Comparison of ENCODE assay signal across 20 mouse cellular contexts in genomic region chr17:73074631-73075030, GRCm38 (mm10). TPM values are rescaled to one million over a fixed set of nuclear protein-coding genes. Genes with fewer than 3 reads are reported as not detected.
DNase-seq lines count a peak whose midpoint lies in the region; ATAC-seq and TF ChIP-seq lines count a peak whose summit lies in the region.
"Had no signal": no experiment of that assay in that cellular context is flagged by ENCODE, and none has a peak within 500 bp of the region (broad histone marks: within the 10 kb centered on the region; RNA-seq: fewer than 3 reads in every experiment).

No protein-coding gene starts in this region.

- no peak overlapping the region for H3K4me3 ChIP-seq in kidney, embryonic 15.5 days (replicated peaks)
- no peak overlapping the region for H3K4me3 ChIP-seq in lung, postnatal 0 days (ENCODE audit: low read depth, low read length)
- no peak overlapping the region for H3K4me3 ChIP-seq in lung, adult 2 months (replicated peaks; ENCODE audit: extremely low read depth, low read depth, low read length)
- H3K4me3 ChIP-seq: forebrain, embryonic 12.5 days; heart, embryonic 12.5 days; layer of hippocampus, adult 2 months; midbrain, embryonic 10.5 days had no signal

- no peak overlapping the region for H3K4me2 ChIP-seq in kidney, embryonic 15.5 days
- H3K4me2 ChIP-seq in lung, postnatal 0 days (replicated peaks; ENCODE audit: low read depth, low read length), result no peak overlapping the region
- H3K4me2 ChIP-seq: forebrain, embryonic 12.5 days; heart, embryonic 12.5 days; hindbrain, embryonic 14.5 days had no signal

- no peak for TF ChIP-seq EP300 in lung, postnatal 0 days (IDR thresholded peaks at IDR 0.05)

- no peaks in the 10 kb centered on the region for H3K36me3 ChIP-seq in kidney, embryonic 15.5 days
- H3K36me3 ChIP-seq in lung, postnatal 0 days (ENCODE audit: insufficient read depth, low read length), result no peaks in the 10 kb centered on the region
- H3K36me3 ChIP-seq: forebrain, embryonic 12.5 days; heart, embryonic 12.5 days; midbrain, embryonic 10.5 days had no signal

- ATAC-seq in kidney, embryonic 15.5 days (replicated peaks; ENCODE audit: low FRiP score), result no peak
- ATAC-seq in lung, postnatal 0 days, result no peak
- ATAC-seq: inflammation-experienced regulatory T-cells, adult 6 months; midbrain, embryonic 16.5 days; Patski had no signal

- 69% methylated on average over 3 of the region's 3 CpGs for WGBS in kidney, embryonic 15.5 days
- WGBS in lung, postnatal 0 days, result 74% methylated on average over 3 of the region's 3 CpGs
- WGBS in lung, adult 2 months, result 80% methylated on average over 3 of the region's 3 CpGs

- H3K27me3 ChIP-seq in kidney, embryonic 15.5 days, result no peaks in the 10 kb centered on the region
- no peaks in the 10 kb centered on the region for H3K27me3 ChIP-seq in lung, postnatal 0 days (replicated peaks; ENCODE audit: insufficient read depth, low read length)
- H3K27me3 ChIP-seq: forebrain, embryonic 12.5 days; heart, embryonic 12.5 days; Patski had no signal

- DNase-seq in heart, adult 11 months, result peak; percentile 55
- no peak for DNase-seq in heart, adult 18-20 months
- no peak for DNase-seq in kidney, adult 8-10 months
- DNase-seq in lung, postnatal 0 days (ENCODE audit: low spot score), result no peak
- no peak for DNase-seq in lung, adult 2 months
- DNase-seq in cerebellum, postnatal 10 days, result no peak
- DNase-seq: adrenal gland, postnatal 36 days; cerebellum, adult 9-10 months; kidney, postnatal 25 days; thymus, adult 2 months; thymus, postnatal 4 days had no signal

- no peaks in the 10 kb centered on the region for H3K9me3 ChIP-seq in kidney, embryonic 15.5 days (replicated peaks)
- no peaks in the 10 kb centered on the region for H3K9me3 ChIP-seq in lung, postnatal 0 days (ENCODE audit: low read length)
- H3K9me3 ChIP-seq: forebrain, embryonic 12.5 days; heart, embryonic 12.5 days; midbrain, embryonic 10.5 days had no signal

- TF ChIP-seq POLR2A in lung, adult 2 months (IDR thresholded peaks at IDR 0.05; ENCODE audit: borderline replicate concordance, extremely low read depth, low read depth, low read length), result no peak

- H3K4me1 ChIP-seq in kidney, embryonic 15.5 days, result peaks cover 37% of the 10 kb centered on the region
- peaks cover 6% of the 10 kb centered on the region; the same call in 1 of the 2 replicates for H3K4me1 ChIP-seq in lung, postnatal 0 days (ENCODE audit: insufficient read depth, low read depth, low read length)
- no peaks in the 10 kb centered on the region for H3K4me1 ChIP-seq in lung, adult 2 months (ENCODE audit: control insufficient read depth, insufficient read depth, low read length)
- H3K4me1 ChIP-seq: forebrain, embryonic 12.5 days had no signal

- H3K27ac ChIP-seq in kidney, embryonic 15.5 days, result peak overlapping the region; percentile 88
- peak overlapping the region; percentile 0; the same call in 1 of the 2 replicates for H3K27ac ChIP-seq in lung, postnatal 0 days (ENCODE audit: low read length)
- H3K27ac ChIP-seq: forebrain, embryonic 12.5 days; hindbrain, embryonic 14.5 days; layer of hippocampus, adult 2 months; midbrain, embryonic 10.5 days had no signal

- no peak overlapping the region for H3K9ac ChIP-seq in kidney, embryonic 15.5 days
- H3K9ac ChIP-seq in lung, postnatal 0 days (replicated peaks; ENCODE audit: low read depth), result no peak overlapping the region
- H3K9ac ChIP-seq: forebrain, embryonic 12.5 days; heart, embryonic 12.5 days; hindbrain, embryonic 14.5 days had no signal

- no peak for TF ChIP-seq CTCF in lung, postnatal 0 days (IDR thresholded peaks at IDR 0.05)
- no peak for TF ChIP-seq CTCF in lung, adult 2 months (IDR thresholded peaks at IDR 0.05; ENCODE audit: insufficient read depth, low read length)

RNA-seq across cellular contexts. Expression of gene Lclat1, which starts 33.2 kb away (rescaled TPM):
- total RNA-seq in heart, adult 18-20 months (2021), result 10 to 100 TPM; 97.3 to 97.5 TPM
- polyA plus RNA-seq in kidney, embryonic 15.5 days (2015; fragmentation: Nextera tagmentation; extraction: Ambion mirVana), result 17.0 and 17.3 TPM in 2 replicates
- 9.1 and 10.2 TPM in 2 replicates for polyA plus RNA-seq in lung, postnatal 0 days (2015; fragmentation: Nextera tagmentation; extraction: Ambion mirVana)
- 9.4 and 22.8 TPM in 2 replicates for polyA plus RNA-seq in lung, adult 2 months (2012; rRNA removed)
